Mouse (Mus musculus) MEL (cell line): ENCODE data around the gene Hcn4.

Experiments used
- CHD1 ChIP-seq: IDR thresholded peaks from 2 replicates; pipeline ENCODE4 v1.6.1; 2012; ENCODE audit warnings: low read depth, mild to moderate bottlenecking, inconsistent platforms, low read length, improper control_type of control experiment
- CTCF ChIP-seq, 3 experiments: IDR thresholded peaks in 2 of 3; conservative IDR thresholded peaks in 1 of 3; 2 replicates each; pipeline ENCODE4 v1.5.1; 2011 to 2012; ENCODE audit warnings: low read length in 3 of 3, low read depth in 2 of 3, mild to moderate bottlenecking in 2 of 3, improper control_type of control experiment in 1 of 3, inconsistent platforms in 1 of 3, mixed read lengths in 1 of 3, moderate library complexity in 1 of 3; ENCODE audit not compliant: control insufficient read depth in 1 of 3, insufficient read depth in 1 of 3, poor library complexity in 1 of 3, severe bottlenecking in 1 of 3
- EP300 ChIP-seq, 2 experiments: IDR thresholded peaks; 2 replicates each; pipeline ENCODE4 v1.6.1; 2011; ENCODE audit warnings: improper control_type of control experiment in 2 of 2, low read length in 2 of 2, low read depth in 1 of 2, mild to moderate bottlenecking in 1 of 2
- ETS1 ChIP-seq: IDR thresholded peaks from 2 replicates; pipeline ENCODE4 v1.6.1; 2012; ENCODE audit warnings: low read depth, mild to moderate bottlenecking, inconsistent platforms, low read length, improper control_type of control experiment, moderate library complexity
- JUND ChIP-seq: IDR thresholded peaks from 2 replicates; pipeline ENCODE4 v1.6.1; 2011; ENCODE audit warnings: low read depth, mild to moderate bottlenecking, improper control_type of control experiment, low read length
- MAX ChIP-seq: IDR thresholded peaks from 2 replicates; pipeline ENCODE4 v1.6.1; 2011; ENCODE audit warnings: low read length, improper control_type of control experiment
- POLR2A ChIP-seq, 2 experiments: IDR thresholded peaks; 2 replicates each; pipeline ENCODE4 v1.6.1; 2011 to 2012; ENCODE audit warnings: low read length in 2 of 2, mild to moderate bottlenecking in 2 of 2, control low read depth in 1 of 2, improper control_type of control experiment in 1 of 2, low read depth in 1 of 2, moderate library complexity in 1 of 2; ENCODE audit not compliant: control insufficient read depth in 1 of 2, insufficient read depth in 1 of 2, poor library complexity in 1 of 2
- UBTF ChIP-seq: IDR thresholded peaks from 2 replicates; pipeline ENCODE4 v1.6.1; 2012; ENCODE audit warnings: low read depth, mild to moderate bottlenecking, inconsistent platforms, low read length, improper control_type of control experiment, moderate library complexity, borderline replicate concordance; ENCODE audit not compliant: insufficient read depth
- USF2 ChIP-seq, 2 experiments: IDR thresholded peaks; 2 replicates each; pipeline ENCODE4 v1.6.1; 2011 to 2012; ENCODE audit warnings: improper control_type of control experiment in 2 of 2, low read length in 2 of 2, borderline replicate concordance in 1 of 2, inconsistent platforms in 1 of 2, low read depth in 1 of 2, mild to moderate bottlenecking in 1 of 2; ENCODE audit not compliant: insufficient read depth in 1 of 2

DNA sequence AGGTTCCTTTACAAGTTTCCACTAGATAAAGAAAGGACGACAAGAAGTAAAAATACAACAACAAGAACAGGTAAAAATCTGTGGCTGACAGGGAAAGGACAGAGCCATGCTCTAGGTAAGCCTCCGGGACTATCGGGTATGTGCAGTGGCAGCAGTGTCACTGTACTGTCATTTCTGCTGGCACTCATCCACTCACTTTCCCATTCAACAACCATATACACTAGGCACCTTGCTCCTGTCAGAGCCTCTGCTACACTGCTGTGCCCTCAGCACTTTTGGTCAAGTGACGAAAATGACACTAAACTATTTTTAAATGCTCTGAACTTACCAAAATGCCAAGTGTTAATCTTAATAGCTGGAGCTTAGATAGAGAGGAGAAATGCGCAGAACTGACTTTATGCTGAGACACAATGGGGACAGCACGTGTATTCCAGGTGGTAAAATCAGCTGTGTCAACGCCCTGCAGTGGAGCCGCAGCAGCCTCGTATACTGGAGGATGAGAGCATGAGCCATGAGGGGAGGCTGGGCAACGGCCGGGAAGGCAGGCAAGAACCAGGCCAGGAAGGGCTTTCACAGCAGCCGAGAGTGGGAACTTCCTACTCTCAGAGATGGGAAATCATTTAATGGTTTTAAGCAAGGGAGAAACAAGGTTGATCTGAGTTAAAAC lies 66.7 kb downstream of the Hcn4 start:
- TF ChIP-seq MAX, result no peak
- TF ChIP-seq ETS1, result no peak
- TF ChIP-seq CTCF (IDR thresholded peaks at IDR 0.05 in 2 of 3, conservative IDR thresholded peaks at IDR 0.05 in 1 of 3; ENCODE audit: control insufficient read depth in 1 of 3, insufficient read depth in 1 of 3, low read depth in 2 of 3, low read length in 3 of 3, poor library complexity in 1 of 3, severe bottlenecking in 1 of 3), result no peak
- TF ChIP-seq JUND, result no peak
- TF ChIP-seq CHD1, result no peak
- no peak for TF ChIP-seq USF2 (IDR thresholded peaks at IDR 0.05; ENCODE audit: borderline replicate concordance in 1 of 2, insufficient read depth in 1 of 2, low read depth in 1 of 2, low read length in 2 of 2)
- no peak for TF ChIP-seq EP300 (IDR thresholded peaks at IDR 0.05; ENCODE audit: low read depth in 1 of 2, low read length in 2 of 2)
- no peak for TF ChIP-seq POLR2A (IDR thresholded peaks at IDR 0.05; ENCODE audit: control insufficient read depth in 1 of 2, insufficient read depth in 1 of 2, low read depth in 1 of 2, low read length in 2 of 2, poor library complexity in 1 of 2)
- no peak for TF ChIP-seq UBTF
